ENCODE assay signal across 10 mouse cellular contexts in genomic region chr9:25208087-25208803, GRCm38 (mm10). TPM values are rescaled to one million over a fixed set of nuclear protein-coding genes. Genes with fewer than 3 reads are reported as not detected.
DNase-seq lines count a peak whose midpoint lies in the region; ATAC-seq and TF ChIP-seq lines count a peak whose summit lies in the region.
"Had no signal": no experiment of that assay in that cellular context is flagged by ENCODE, and none has a peak within 500 bp of the region (broad histone marks: within the 10 kb centered on the region; RNA-seq: fewer than 3 reads in every experiment).

No protein-coding gene starts in this region.

- peak; percentile 77 for ATAC-seq in frontal cortex, adult (ENCODE audit: low TSS enrichment)
- no peak for ATAC-seq in kidney, postnatal 0 days (replicated peaks; ENCODE audit: low FRiP score, low read depth)
- no peak for ATAC-seq in stomach, embryonic 16.5 days (ENCODE audit: insufficient read depth, low FRiP score)

- no peaks in the 10 kb centered on the region for H3K4me1 ChIP-seq in kidney, postnatal 0 days (replicated peaks; ENCODE audit: insufficient read depth, low read length)
- H3K4me1 ChIP-seq in stomach, embryonic 16.5 days (ENCODE audit: control insufficient read depth, insufficient read depth, low read length) = peaks cover 5% of the 10 kb centered on the region; the same call in 1 of the 2 replicates

- H3K4me2 ChIP-seq in kidney, postnatal 0 days (ENCODE audit: low read length) = no peak overlapping the region
- H3K4me2 ChIP-seq in stomach, embryonic 16.5 days (ENCODE audit: low read depth, low read length) = no peak overlapping the region
- H3K4me2 ChIP-seq: limb, embryonic 13.5 days had no signal

- TF ChIP-seq CTCF in kidney, postnatal 0 days (IDR thresholded peaks at IDR 0.05; ENCODE audit: low read depth) = no peak

- no peak overlapping the region for H3K27ac ChIP-seq in kidney, postnatal 0 days
- H3K27ac ChIP-seq in stomach, embryonic 16.5 days (ENCODE audit: low read length) = peak overlapping the region; percentile 58
- H3K27ac ChIP-seq: limb, embryonic 13.5 days had no signal

- no peak overlapping the region for H3K4me3 ChIP-seq in kidney, postnatal 0 days (replicated peaks; ENCODE audit: low read depth, low read length)
- no peak overlapping the region for H3K4me3 ChIP-seq in stomach, embryonic 16.5 days (replicated peaks; ENCODE audit: low read length)
- H3K4me3 ChIP-seq: limb, embryonic 13.5 days had no signal

- H3K36me3 ChIP-seq in kidney, postnatal 0 days (ENCODE audit: insufficient read depth, low read length) = no peaks in the 10 kb centered on the region
- no peaks in the 10 kb centered on the region for H3K36me3 ChIP-seq in stomach, embryonic 16.5 days (ENCODE audit: control insufficient read depth, insufficient read depth, low read length)
- H3K36me3 ChIP-seq: limb, embryonic 13.5 days had no signal

- H3K9ac ChIP-seq in kidney, postnatal 0 days (ENCODE audit: low read depth, low read length) = no peak overlapping the region
- H3K9ac ChIP-seq in stomach, embryonic 16.5 days (ENCODE audit: low read length) = no peak overlapping the region
- H3K9ac ChIP-seq: limb, embryonic 13.5 days had no signal

- H3K27me3 ChIP-seq in kidney, postnatal 0 days (ENCODE audit: insufficient read depth, low read length) = no peaks in the 10 kb centered on the region
- no peaks in the 10 kb centered on the region for H3K27me3 ChIP-seq in stomach, embryonic 16.5 days (ENCODE audit: control insufficient read depth, insufficient read depth, low read length)
- H3K27me3 ChIP-seq: limb, embryonic 13.5 days had no signal

- WGBS in kidney, postnatal 0 days = 61% methylated on average over 8 of the region's 8 CpGs
- WGBS in stomach, embryonic 16.5 days = 45% methylated on average over 8 of the region's 8 CpGs

- DNase-seq in frontal cortex, postnatal 10 days (ENCODE audit: low spot score in 2 of 2) = no peak
- DNase-seq in kidney, postnatal 0 days (ENCODE audit: low spot score) = peak; percentile 27
- no peak for DNase-seq in kidney, adult 11 months
- DNase-seq in right cerebral cortex, adult 2 months (ENCODE audit: low spot score in 2 of 2) = peak; percentile 56 to 59
- no peak for DNase-seq in right cerebral cortex, postnatal 14 days
- DNase-seq in adrenal gland, postnatal 36 days = no peak
- DNase-seq: kidney, adult 2 months had no signal

- no peaks in the 10 kb centered on the region for H3K9me3 ChIP-seq in kidney, postnatal 0 days (replicated peaks; ENCODE audit: low read length)
- no peaks in the 10 kb centered on the region for H3K9me3 ChIP-seq in stomach, embryonic 16.5 days (replicated peaks; ENCODE audit: control insufficient read depth, low read length)
- H3K9me3 ChIP-seq: limb, embryonic 13.5 days had no signal

RNA-seq across cellular contexts. Expression of gene Sept7, which starts 44.0 kb away (rescaled TPM):
- polyA plus RNA-seq in kidney, postnatal 0 days (2015; fragmentation: Nextera tagmentation; extraction: Ambion mirVana) = 262 and 278 TPM in 2 replicates
- polyA plus RNA-seq in stomach, embryonic 16.5 days (2015; fragmentation: Nextera tagmentation; extraction: Ambion mirVana) = 251 and 266 TPM in 2 replicates
- 100 to 1,000 TPM; 112 to 128 TPM for total RNA-seq in adrenal gland, postnatal 36 days (2021)

RNA-seq across cellular contexts. Expression of gene Herpud2, which starts 56.6 kb away (rescaled TPM):
- 33.5 and 36.7 TPM in 2 replicates for polyA plus RNA-seq in kidney, postnatal 0 days (2015; fragmentation: Nextera tagmentation; extraction: Ambion mirVana)
- 20.1 and 20.4 TPM in 2 replicates for polyA plus RNA-seq in stomach, embryonic 16.5 days (2015; fragmentation: Nextera tagmentation; extraction: Ambion mirVana)
- 10 to 100 TPM; 49.2 to 58.7 TPM for total RNA-seq in adrenal gland, postnatal 36 days (2021)

Comparison
In these comparisons a context has a peak if more than half of its experiments do, and no peak if none do; other contexts are left out.
1. DNase-seq: peak in kidney, postnatal 0 days (single experiment) and right cerebral cortex, adult 2 months (2 of 2); none in frontal cortex, postnatal 10 days (0 of 2), kidney, adult 11 months (single experiment), right cerebral cortex, postnatal 14 days (single experiment) and adrenal gland, postnatal 36 days (0 of 2).